Mouse (Mus musculus) liver, postnatal 0 days (tissue): ENCODE results near the gene Tmem30b. TPM values are rescaled to one million over a fixed set of nuclear protein-coding genes. Genes with fewer than 3 reads are reported as not detected.

ENCODE experiments used
- ATAC-seq: fragments of 200-750 bp; cut with Nextera tagmentation; 2 replicates; pipeline ENCODE4 v1.8.0; 2017; ENCODE audit warnings: mild to moderate bottlenecking, moderate library complexity
- DNase-seq: peaks from one replicate; pipeline ENCODE4 v3.0.0-alpha.2; 2016
- H3K27ac ChIP-seq: fragments of 300-500 bp; sonication (generic); 2 replicates; pipeline ENCODE4 v1.5.1; 2014; ENCODE audit warnings: antibody characterized with exemption, moderate library complexity, mild to moderate bottlenecking, low read depth
- H3K27me3 ChIP-seq: fragments of 300-500 bp; sonication (generic); 2 replicates; pipeline ENCODE4 v1.6.1; 2014; ENCODE audit warnings: low read length, control low read depth, mixed read lengths; ENCODE audit not compliant: insufficient read depth
- H3K36me3 ChIP-seq: fragments of 300-500 bp; sonication (generic); replicated peaks from 2 replicates; pipeline ENCODE4 v1.6.1; 2014; ENCODE audit warnings: mild to moderate bottlenecking, control low read depth, low read length, moderate library complexity, mixed read lengths; ENCODE audit not compliant: insufficient read depth
- H3K4me1 ChIP-seq: fragments of 300-500 bp; sonication (generic); 2 replicates; pipeline ENCODE4 v1.6.1; 2014; ENCODE audit warnings: antibody characterized with exemption, mild to moderate bottlenecking, control low read depth; ENCODE audit not compliant: insufficient read depth
- H3K4me2 ChIP-seq: fragments of 300-500 bp; sonication (generic); 2 replicates; pipeline ENCODE4 v1.6.1; 2014; ENCODE audit warnings: low read depth, mild to moderate bottlenecking, low read length, moderate library complexity, mixed read lengths
- H3K4me3 ChIP-seq: fragments of 300-500 bp; sonication (generic); 2 replicates; pipeline ENCODE4 v1.5.1; 2014; ENCODE audit warnings: low read depth, low read length
- H3K9ac ChIP-seq: fragments of 300-500 bp; sonication (generic); replicated peaks from 2 replicates; pipeline ENCODE4 v1.6.1; 2014; ENCODE audit warnings: mild to moderate bottlenecking, moderate library complexity
- H3K9me3 ChIP-seq: fragments of 300-500 bp; sonication (generic); 2 replicates; pipeline ENCODE4 v1.6.1; 2016; ENCODE audit warnings: mild to moderate bottlenecking, control low read depth, low read length, mixed read lengths
- CTCF ChIP-seq: sonication (generic); IDR thresholded peaks from 2 replicates; pipeline ENCODE4 v1.5.1; 2016; ENCODE audit warnings: antibody characterized with exemption, low read depth
- EP300 ChIP-seq: IDR thresholded peaks from 2 replicates; pipeline ENCODE4 v1.6.1; 2016; ENCODE audit warnings: antibody characterized with exemption, low read depth, mild to moderate bottlenecking
- WGBS: fragments of 180-500 bp; shearing (Covaris S2); extraction: QIAGEN DNeasy Blood & Tissue Kit; methylation state at CpG from one replicate; pipeline ENCODE4 v1.1.7; 2014; ENCODE audit not compliant: insufficient replicate concordance; 5-methylcytosine and 5-hydroxymethylcytosine counted together
- polyA plus RNA-seq: library from polyadenylated mRNA; unstranded; fragments of >200 nt; fragmentation: Nextera tagmentation; extraction: Ambion mirVana; gene quantifications from 2 replicates; pipeline ENCODE4 v1.2.1, GENCODE M21; 2015

Gene Tmem30b
- polyA plus RNA-seq, 1 experiment from 2014 or later: 40.7 TPM

DNA sequence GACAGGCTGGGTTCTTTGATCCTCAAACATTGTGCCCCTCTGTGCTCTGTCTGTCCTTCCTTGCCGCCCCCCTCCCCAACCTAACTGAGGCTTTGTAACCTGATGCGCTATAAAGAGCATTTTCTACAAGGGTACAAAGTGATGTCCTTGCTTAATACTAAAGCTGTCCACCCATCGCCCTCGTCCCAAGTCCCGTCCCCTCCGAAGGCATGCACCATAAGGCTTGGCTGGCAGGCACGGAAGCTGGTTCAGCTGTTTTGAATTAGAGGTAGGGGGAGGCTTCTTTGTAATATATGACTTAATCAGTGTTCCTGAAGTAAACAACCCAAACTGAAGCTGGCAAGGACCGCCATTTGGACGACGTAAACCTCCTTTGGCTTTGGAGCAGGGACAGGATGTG lies 51.0 kb downstream of the Tmem30b start:
- 81% methylated on average over 10 of the region's 10 CpGs for WGBS
- Histone ChIP-seq H3K9me3 (no peaks in the 10 kb centered on the region), H3K27me3 (no peaks in the 10 kb centered on the region), H3K36me3 (no peaks in the 10 kb centered on the region), H3K9ac (no peak overlapping the region), H3K4me3 (no peak overlapping the region), H3K4me1 (no peaks in the 10 kb centered on the region), H3K27ac (no peak overlapping the region), H3K4me2 (no peak overlapping the region)
- TF ChIP-seq EP300 (no peak), CTCF (no peak)
- no peak for DNase-seq
- ATAC-seq: no peak

DNA sequence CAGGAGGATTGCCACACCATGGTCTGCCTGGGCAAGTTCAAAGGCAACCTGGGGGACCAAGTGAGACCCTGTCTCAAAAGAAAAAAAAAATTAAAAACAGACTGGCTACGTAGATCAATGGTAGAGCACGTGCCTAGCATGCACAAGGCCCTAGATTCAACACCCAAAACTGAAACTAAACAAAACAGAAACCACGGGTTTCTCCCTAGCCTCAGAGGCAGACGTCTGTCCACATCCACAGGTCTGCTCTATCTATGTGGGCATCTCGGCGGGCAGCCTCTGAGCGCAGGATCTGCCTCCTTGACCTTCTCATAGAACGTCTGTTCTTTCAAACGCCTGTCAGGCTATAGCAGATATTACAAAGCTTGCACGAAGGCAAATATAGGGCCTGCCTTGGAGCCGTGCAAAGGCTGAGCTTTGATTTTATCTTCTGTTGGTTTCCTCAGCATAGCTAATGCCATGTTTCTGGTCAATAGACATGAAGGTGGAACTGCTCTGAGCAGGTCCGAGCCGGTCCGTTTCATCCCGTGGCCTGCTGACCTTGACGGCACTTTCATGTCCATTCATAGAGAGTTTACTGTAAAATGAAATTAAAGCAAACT lies 52.2 kb downstream of the Tmem30b start:
- WGBS: 65% methylated on average over 16 of the region's 16 CpGs
- H3K36me3 ChIP-seq: no peaks in the 10 kb centered on the region
- H3K4me1 ChIP-seq: no peaks in the 10 kb centered on the region
- ATAC-seq: no peak
- no peak overlapping the region for H3K9ac ChIP-seq
- H3K9me3 ChIP-seq: no peaks in the 10 kb centered on the region
- no peak overlapping the region for H3K4me2 ChIP-seq
- no peak for TF ChIP-seq EP300
- no peak for TF ChIP-seq CTCF
- no peak overlapping the region for H3K27ac ChIP-seq
- DNase-seq: no peak
- H3K4me3 ChIP-seq: no peak overlapping the region
- H3K27me3 ChIP-seq: no peaks in the 10 kb centered on the region

Other genes starting within 250 kb of the Tmem30b start
- gene Prkch, start 38.4 kb upstream of the Tmem30b start, polyA plus RNA-seq: 2.3 and 2.4 TPM in 2 replicates